Mouse (Mus musculus): Measurements from ENCODE around the gene Cask. TPM values are rescaled to one million over a fixed set of nuclear protein-coding genes. Genes with fewer than 3 reads are reported as not detected.

The Cask gene
- polyA plus RNA-seq, 1 experiment = 0.98 TPM

GRCm38 (mm10) chrX:13554504-13554903 is 296.7 kb downstream of the Cask start:
- no peaks in the 10 kb centered on the region for H3K4me1 ChIP-seq (ENCODE audit: control insufficient read depth, insufficient read depth, insufficient read length)
- H3K4me3 ChIP-seq (ENCODE audit: extremely low read depth, insufficient read depth, insufficient read length) = no peak overlapping the region
- no peaks in the 10 kb centered on the region for H3K36me3 ChIP-seq (ENCODE audit: control insufficient read depth, insufficient read depth, low read length)
- no peaks in the 10 kb centered on the region for H3K27me3 ChIP-seq (ENCODE audit: control insufficient read depth, insufficient read depth, low read length)
- no peak for DNase-seq (ENCODE audit: low read depth in 1 of 2, low spot score in 2 of 2)
- H3K27ac ChIP-seq (ENCODE audit: insufficient read depth, low read length) = no peak overlapping the region
- 70% methylated on average over 3 of the region's 3 CpGs for WGBS
- TF ChIP-seq POLR2A (IDR thresholded peaks at IDR 0.05; ENCODE audit: low read depth, low read length) (no peak), CTCF (IDR thresholded peaks at IDR 0.05; ENCODE audit: extremely low read depth, insufficient read depth, insufficient read length, insufficient replicate concordance) (no peak)

GRCm38 (mm10) chrX:13552288-13552687 is 298.9 kb downstream of the Cask start:
- 43% methylated on average over 2 of the region's 2 CpGs for WGBS
- Histone ChIP-seq H3K4me3 (ENCODE audit: extremely low read depth, insufficient read depth, insufficient read length) (no peak overlapping the region), H3K27me3 (ENCODE audit: control insufficient read depth, insufficient read depth, low read length) (no peaks in the 10 kb centered on the region), H3K36me3 (ENCODE audit: control insufficient read depth, insufficient read depth, low read length) (no peaks in the 10 kb centered on the region), H3K4me1 (ENCODE audit: control insufficient read depth, insufficient read depth, insufficient read length) (no peaks in the 10 kb centered on the region), H3K27ac (ENCODE audit: insufficient read depth, low read length) (no peak overlapping the region)
- TF ChIP-seq POLR2A (IDR thresholded peaks at IDR 0.05; ENCODE audit: low read depth, low read length) (no peak), CTCF (IDR thresholded peaks at IDR 0.05; ENCODE audit: extremely low read depth, insufficient read depth, insufficient read length, insufficient replicate concordance) (no peak)
- no peak for DNase-seq (ENCODE audit: low read depth in 1 of 2, low spot score in 2 of 2)

- no peaks in the 10 kb centered on the region for H3K36me3 ChIP-seq (ENCODE audit: control insufficient read depth, insufficient read depth, low read length)
- WGBS = 87% methylated on average over 4 of the region's 4 CpGs
- TF ChIP-seq CTCF (IDR thresholded peaks at IDR 0.05; ENCODE audit: extremely low read depth, insufficient read depth, insufficient read length, insufficient replicate concordance) (no peak), POLR2A (IDR thresholded peaks at IDR 0.05; ENCODE audit: low read depth, low read length) (no peak)
Measured at GRCm38 (mm10) chrX:13551566-13551965, 299.6 kb downstream of the Cask start.

DNA sequence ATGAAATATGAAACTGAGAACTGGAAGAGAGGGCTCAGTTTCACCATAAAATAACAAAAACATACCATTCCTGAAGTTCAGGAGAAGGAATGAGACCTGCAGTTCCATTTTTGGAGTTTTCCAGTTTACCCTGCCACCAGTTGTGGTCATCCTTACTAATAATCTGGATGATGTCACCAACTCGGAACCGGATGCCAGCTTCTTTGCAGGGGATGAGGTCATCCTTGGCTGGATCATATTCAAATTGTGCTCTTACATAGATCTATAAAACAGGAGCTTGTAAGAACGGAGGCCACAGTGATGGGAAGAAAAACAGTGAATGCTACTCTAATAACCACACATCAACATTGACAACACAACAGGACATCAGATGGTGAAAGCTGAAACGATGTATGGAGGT is 302.1 kb downstream of the Cask start:
- Histone ChIP-seq H3K36me3 (ENCODE audit: control insufficient read depth, insufficient read depth, low read length) (no peaks in the 10 kb centered on the region), H3K4me1 (ENCODE audit: control insufficient read depth, insufficient read depth, insufficient read length) (no peaks in the 10 kb centered on the region), H3K27me3 (ENCODE audit: control insufficient read depth, insufficient read depth, low read length) (no peaks in the 10 kb centered on the region), H3K27ac (ENCODE audit: insufficient read depth, low read length) (no peak overlapping the region), H3K4me3 (ENCODE audit: extremely low read depth, insufficient read depth, insufficient read length) (no peak overlapping the region)
- WGBS = 86% methylated on average over 4 of the region's 4 CpGs
- no peak for DNase-seq (ENCODE audit: low read depth in 1 of 2, low spot score in 2 of 2)
- TF ChIP-seq CTCF (IDR thresholded peaks at IDR 0.05; ENCODE audit: extremely low read depth, insufficient read depth, insufficient read length, insufficient replicate concordance) = no peak
- no peak for TF ChIP-seq POLR2A (IDR thresholded peaks at IDR 0.05; ENCODE audit: low read depth, low read length)

More at GRCm38 (mm10) chrX:13551566-13551965, 299.6 kb downstream of the Cask start:
- Histone ChIP-seq H3K27me3 (ENCODE audit: control insufficient read depth, insufficient read depth, low read length) (no peaks in the 10 kb centered on the region), H3K4me3 (ENCODE audit: extremely low read depth, insufficient read depth, insufficient read length) (no peak overlapping the region), H3K4me1 (ENCODE audit: control insufficient read depth, insufficient read depth, insufficient read length) (no peaks in the 10 kb centered on the region), H3K27ac (ENCODE audit: insufficient read depth, low read length) (no peak overlapping the region)
- no peak for DNase-seq (ENCODE audit: low read depth in 1 of 2, low spot score in 2 of 2)

DNA sequence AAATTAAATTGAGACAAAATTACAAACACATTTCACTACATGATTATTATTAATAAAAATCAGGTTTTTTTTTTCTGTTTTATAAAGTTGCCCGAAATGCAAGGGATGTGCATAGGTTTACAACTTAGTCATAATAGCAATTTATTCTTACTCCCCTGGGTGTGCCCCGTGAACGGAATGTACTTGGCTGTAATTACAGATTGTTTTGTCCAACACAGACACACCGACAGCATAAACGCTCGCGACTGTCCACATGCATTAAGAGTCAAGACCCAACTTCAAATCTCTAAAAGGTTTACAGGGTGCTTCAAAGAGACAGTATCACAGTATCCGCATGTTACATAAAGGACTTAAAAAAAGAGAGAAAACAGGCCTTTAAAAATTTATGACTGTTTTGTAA is 329.9 kb downstream of the Cask start:
- Histone ChIP-seq H3K36me3 (ENCODE audit: control insufficient read depth, insufficient read depth, low read length) (no peaks in the 10 kb centered on the region), H3K4me3 (ENCODE audit: extremely low read depth, insufficient read depth, insufficient read length) (no peak overlapping the region), H3K4me1 (ENCODE audit: control insufficient read depth, insufficient read depth, insufficient read length) (peaks cover 2% of the 10 kb centered on the region; the same call in 1 of the 2 replicates), H3K27ac (ENCODE audit: insufficient read depth, low read length) (no peak overlapping the region), H3K27me3 (ENCODE audit: control insufficient read depth, insufficient read depth, low read length) (no peaks in the 10 kb centered on the region)
- no peak for DNase-seq (ENCODE audit: low read depth in 1 of 2, low spot score in 2 of 2)
- 94% methylated on average over 8 of the region's 8 CpGs for WGBS
- no peak for TF ChIP-seq CTCF (IDR thresholded peaks at IDR 0.05; ENCODE audit: extremely low read depth, insufficient read depth, insufficient read length, insufficient replicate concordance)
- TF ChIP-seq POLR2A (IDR thresholded peaks at IDR 0.05; ENCODE audit: low read depth, low read length) = no peak

DNA sequence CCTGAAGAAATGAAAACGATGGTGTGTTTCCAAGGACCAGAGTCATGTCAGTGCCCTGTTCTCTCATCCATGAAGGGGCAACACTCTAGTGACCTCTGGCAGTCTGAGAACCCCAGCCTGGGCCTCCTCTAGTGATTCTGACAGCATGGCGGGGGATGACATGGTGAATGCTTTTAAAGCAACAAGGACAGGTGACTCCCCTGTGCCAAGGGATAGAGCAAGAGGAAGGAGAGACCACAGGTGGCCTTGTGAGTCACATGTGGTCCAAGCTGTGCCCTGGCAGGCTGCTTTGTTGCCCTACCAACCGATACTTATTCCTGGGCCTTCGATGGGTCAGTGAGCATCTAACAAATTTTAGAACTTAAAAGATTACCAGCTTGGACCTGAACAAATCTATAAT is 330.6 kb downstream of the Cask start:
- Histone ChIP-seq H3K27me3 (ENCODE audit: control insufficient read depth, insufficient read depth, low read length) (no peaks in the 10 kb centered on the region), H3K36me3 (ENCODE audit: control insufficient read depth, insufficient read depth, low read length) (no peaks in the 10 kb centered on the region), H3K4me3 (ENCODE audit: extremely low read depth, insufficient read depth, insufficient read length) (no peak overlapping the region), H3K27ac (ENCODE audit: insufficient read depth, low read length) (no peak overlapping the region), H3K4me1 (ENCODE audit: control insufficient read depth, insufficient read depth, insufficient read length) (peaks cover 7% of the 10 kb centered on the region; the same call in 1 of the 2 replicates)
- 89% methylated on average over 4 of the region's 4 CpGs for WGBS
- no peak for DNase-seq (ENCODE audit: low read depth in 1 of 2, low spot score in 2 of 2)
- TF ChIP-seq CTCF (IDR thresholded peaks at IDR 0.05; ENCODE audit: extremely low read depth, insufficient read depth, insufficient read length, insufficient replicate concordance) = no peak

DNA sequence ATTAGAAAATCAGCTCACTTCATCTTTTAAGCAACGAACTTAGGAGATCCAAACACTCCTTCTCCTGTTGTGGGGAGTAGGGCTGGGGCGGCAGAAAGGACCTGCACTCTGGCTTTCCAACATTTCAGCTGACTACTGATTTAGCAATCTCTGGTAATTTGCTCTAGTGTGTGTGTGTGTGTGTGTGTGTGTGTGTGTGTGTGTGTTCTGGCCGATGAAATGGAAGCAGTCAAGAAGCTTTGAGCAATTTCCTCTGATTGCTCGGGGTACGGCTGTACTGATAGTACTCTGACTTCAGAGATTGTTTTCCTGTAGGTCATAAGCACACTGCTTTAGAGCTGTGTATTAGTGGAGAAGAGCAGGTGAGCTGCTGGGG is 331.8 kb downstream of the Cask start:
- TF ChIP-seq POLR2A (IDR thresholded peaks at IDR 0.05; ENCODE audit: low read depth, low read length) (no peak), CTCF (IDR thresholded peaks at IDR 0.05; ENCODE audit: extremely low read depth, insufficient read depth, insufficient read length, insufficient replicate concordance) (no peak)
- Histone ChIP-seq H3K27me3 (ENCODE audit: control insufficient read depth, insufficient read depth, low read length) (no peaks in the 10 kb centered on the region), H3K36me3 (ENCODE audit: control insufficient read depth, insufficient read depth, low read length) (no peaks in the 10 kb centered on the region), H3K4me3 (ENCODE audit: extremely low read depth, insufficient read depth, insufficient read length) (no peak overlapping the region), H3K4me1 (ENCODE audit: control insufficient read depth, insufficient read depth, insufficient read length) (peaks cover 9% of the 10 kb centered on the region; the same call in 1 of the 2 replicates), H3K27ac (ENCODE audit: insufficient read depth, low read length) (no peak overlapping the region)
- DNase-seq (ENCODE audit: low read depth in 1 of 2, low spot score in 2 of 2) = no peak
- 82% methylated on average over 5 of the region's 5 CpGs for WGBS

Measured in spleen, adult 2 months (tissue).